Mouse (Mus musculus): ENCODE data around the gene Denr. TPM values are rescaled to one million over a fixed set of nuclear protein-coding genes. Genes with fewer than 3 reads are reported as not detected.

The Denr gene
- polyA plus RNA-seq, 1 experiment, result 9.7 TPM

GRCm38 (mm10) chr5:123978131-123978530 is 71.2 kb downstream of the Denr start:
- TF ChIP-seq POLR2A (IDR thresholded peaks at IDR 0.05; ENCODE audit: control insufficient read depth, extremely low read depth, insufficient read depth, low read length, poor library complexity), result no peak
- TF ChIP-seq CTCF (IDR thresholded peaks at IDR 0.05; ENCODE audit: borderline replicate concordance, control insufficient read depth, extremely low read depth, insufficient read depth, low read length, poor library complexity), result no peak
- H3K4me1 ChIP-seq (replicated peaks; ENCODE audit: control insufficient read depth, insufficient read depth, low read length), result peaks cover 13% of the 10 kb centered on the region
- H3K4me3 ChIP-seq (ENCODE audit: control insufficient read depth, insufficient read depth, low read length), result no peak overlapping the region
- H3K27ac ChIP-seq (ENCODE audit: control insufficient read depth, insufficient read depth, low read length), result no peak overlapping the region
- DNase-seq, result no peak
- no peaks in the 10 kb centered on the region for H3K27me3 ChIP-seq (ENCODE audit: control insufficient read depth, insufficient read depth, low read length)
- no peaks in the 10 kb centered on the region for H3K36me3 ChIP-seq (ENCODE audit: control insufficient read depth, insufficient read depth, low read length)
- 81% methylated on average over 5 of the region's 5 CpGs for WGBS

Other genes starting within 250 kb of the Denr start
- gene Clip1, start 222.6 kb upstream of the Denr start, polyA plus RNA-seq (2012; rRNA removed), result 17.1 and 17.6 TPM in 2 replicates
- 71.5 and 78.8 TPM in 2 replicates for gene Zcchc8, start 186.1 kb upstream of the Denr start, polyA plus RNA-seq (2012; rRNA removed)
- 18.6 and 22.6 TPM in 2 replicates for gene Rsrc2, start 157.8 kb upstream of the Denr start, polyA plus RNA-seq (2012; rRNA removed)
- gene Kntc1, start 157.5 kb upstream of the Denr start, polyA plus RNA-seq (2012; rRNA removed), result 12.6 and 16.0 TPM in 2 replicates
- 2.7 and 3.0 TPM in 2 replicates for gene Hcar2, start 41.7 kb upstream of the Denr start, polyA plus RNA-seq (2012; rRNA removed)
- 3.1 and 4.7 TPM in 2 replicates for gene Hcar1, start 27.2 kb upstream of the Denr start, polyA plus RNA-seq (2012; rRNA removed)
- 0.42 and 0.62 TPM in 2 replicates for gene Gm43518, start 20.2 kb downstream of the Denr start, polyA plus RNA-seq (2012; rRNA removed)
- gene Ccdc62, start 23.5 kb downstream of the Denr start, polyA plus RNA-seq (2012; rRNA removed), result 2.3 and 3.8 TPM in 2 replicates
- 12.5 and 13.8 TPM in 2 replicates for gene Hip1r, start 66.5 kb downstream of the Denr start, polyA plus RNA-seq (2012; rRNA removed)
- 111 and 119 TPM in 2 replicates for gene Vps37b, start 125.1 kb downstream of the Denr start, polyA plus RNA-seq (2012; rRNA removed)
- 48.2 and 54.0 TPM in 2 replicates for gene Abcb9, start 188.6 kb downstream of the Denr start, polyA plus RNA-seq (2012; rRNA removed)
- gene Ogfod2, start 205.1 kb downstream of the Denr start, polyA plus RNA-seq (2012; rRNA removed), result 87.7 and 88.9 TPM in 2 replicates
- gene Arl6ip4, start 208.9 kb downstream of the Denr start, polyA plus RNA-seq (2012; rRNA removed), result 50.8 and 53.5 TPM in 2 replicates

Measured in thymus, adult 2 months (tissue).